Mouse (Mus musculus): ENCODE results near the gene Nufip2. TPM values are rescaled to one million over a fixed set of nuclear protein-coding genes. Genes with fewer than 3 reads are reported as not detected.
A peak's percentile ranks its signal among the peaks of the same experiment; 100 is the strongest.
"Not testable (repeated sequence)": the region's sequence is repeated elsewhere in the genome, so short reads cannot be mapped to it uniquely, and the experiment has no call there.

Nufip2 gene
- polyA plus RNA-seq, 1 experiment from 2014 or later: 9.2 TPM

GRCm38 (mm10) chr11:77665384-77665783 lies 20.6 kb upstream of the Nufip2 start:
- not testable (repeated sequence) for H3K9ac ChIP-seq (ENCODE audit: low read depth, low read length); H3K36me3 ChIP-seq (ENCODE audit: control insufficient read depth, insufficient read depth, low read length); H3K9me3 ChIP-seq (ENCODE audit: control insufficient read depth, low read length); H3K4me1 ChIP-seq (ENCODE audit: control insufficient read depth, insufficient read depth, low read length); H3K27me3 ChIP-seq (ENCODE audit: control insufficient read depth, insufficient read depth, low read length); H3K27ac ChIP-seq (ENCODE audit: low read depth, low read length); ATAC-seq (ENCODE audit: low FRiP score, low TSS enrichment); H3K4me3 ChIP-seq (ENCODE audit: low read length); H3K4me2 ChIP-seq (replicated peaks; ENCODE audit: low read depth, low read length)
- 76% methylated on average over 5 of the region's 5 CpGs for WGBS

GRCm38 (mm10) chr11:77666766-77667165 lies 19.2 kb upstream of the Nufip2 start:
- not testable (repeated sequence) for ATAC-seq (ENCODE audit: low FRiP score, low TSS enrichment); H3K4me3 ChIP-seq (ENCODE audit: low read length); H3K27me3 ChIP-seq (ENCODE audit: control insufficient read depth, insufficient read depth, low read length); H3K4me2 ChIP-seq (replicated peaks; ENCODE audit: low read depth, low read length); H3K9me3 ChIP-seq (ENCODE audit: control insufficient read depth, low read length); H3K27ac ChIP-seq (ENCODE audit: low read depth, low read length); H3K4me1 ChIP-seq (ENCODE audit: control insufficient read depth, insufficient read depth, low read length); H3K36me3 ChIP-seq (ENCODE audit: control insufficient read depth, insufficient read depth, low read length); H3K9ac ChIP-seq (ENCODE audit: low read depth, low read length)
- WGBS: 89% methylated on average over 8 of the region's 8 CpGs

- Histone ChIP-seq H3K27me3 (ENCODE audit: control insufficient read depth, insufficient read depth, low read length) (no peaks in the 10 kb centered on the region), H3K9ac (ENCODE audit: low read depth, low read length) (no peak overlapping the region), H3K4me2 (replicated peaks; ENCODE audit: low read depth, low read length) (no peak overlapping the region), H3K4me1 (ENCODE audit: control insufficient read depth, insufficient read depth, low read length) (no peaks in the 10 kb centered on the region), H3K36me3 (ENCODE audit: control insufficient read depth, insufficient read depth, low read length) (no peaks in the 10 kb centered on the region), H3K9me3 (ENCODE audit: control insufficient read depth, low read length) (peaks cover 5% of the 10 kb centered on the region), H3K27ac (ENCODE audit: low read depth, low read length) (no peak overlapping the region), H3K4me3 (ENCODE audit: low read length) (no peak overlapping the region)
- ATAC-seq (ENCODE audit: low FRiP score, low TSS enrichment): no peak
- 96% methylated on average over 2 of the region's 2 CpGs for WGBS
These were observed 13.2 kb upstream of the Nufip2 start for GRCm38 (mm10) chr11:77672746-77673145.

- no peaks in the 10 kb centered on the region for H3K4me1 ChIP-seq (ENCODE audit: control insufficient read depth, insufficient read depth, low read length)
- H3K27me3 ChIP-seq (ENCODE audit: control insufficient read depth, insufficient read depth, low read length): no peaks in the 10 kb centered on the region
- peaks cover 5% of the 10 kb centered on the region for H3K9me3 ChIP-seq (ENCODE audit: control insufficient read depth, low read length)
- no peak overlapping the region for H3K4me2 ChIP-seq (replicated peaks; ENCODE audit: low read depth, low read length)
- no peak overlapping the region for H3K27ac ChIP-seq (ENCODE audit: low read depth, low read length)
- no peak overlapping the region for H3K4me3 ChIP-seq (ENCODE audit: low read length)
- WGBS: 67% methylated on average over 4 of the region's 4 CpGs
- H3K9ac ChIP-seq (ENCODE audit: low read depth, low read length): no peak overlapping the region
- ATAC-seq (ENCODE audit: low FRiP score, low TSS enrichment): no peak
- H3K36me3 ChIP-seq (ENCODE audit: control insufficient read depth, insufficient read depth, low read length): no peaks in the 10 kb centered on the region
These were observed 12.4 kb upstream of the Nufip2 start for GRCm38 (mm10) chr11:77673428-77673991.

GRCm38 (mm10) chr11:77680018-77680417 lies 5.9 kb upstream of the Nufip2 start:
- WGBS: 34% methylated on average over 2 of the region's 2 CpGs
- H3K9ac ChIP-seq (ENCODE audit: low read depth, low read length): no peak overlapping the region
- no peaks in the 10 kb centered on the region for H3K4me1 ChIP-seq (ENCODE audit: control insufficient read depth, insufficient read depth, low read length)
- no peaks in the 10 kb centered on the region for H3K36me3 ChIP-seq (ENCODE audit: control insufficient read depth, insufficient read depth, low read length)
- ATAC-seq (ENCODE audit: low FRiP score, low TSS enrichment): no peak
- no peaks in the 10 kb centered on the region for H3K9me3 ChIP-seq (ENCODE audit: control insufficient read depth, low read length)
- no peak overlapping the region for H3K27ac ChIP-seq (ENCODE audit: low read depth, low read length)
- no peaks in the 10 kb centered on the region for H3K27me3 ChIP-seq (ENCODE audit: control insufficient read depth, insufficient read depth, low read length)
- no peak overlapping the region for H3K4me2 ChIP-seq (replicated peaks; ENCODE audit: low read depth, low read length)
- no peak overlapping the region for H3K4me3 ChIP-seq (ENCODE audit: low read length)

- no peaks in the 10 kb centered on the region for H3K27me3 ChIP-seq (ENCODE audit: control insufficient read depth, insufficient read depth, low read length)
- H3K4me1 ChIP-seq (ENCODE audit: control insufficient read depth, insufficient read depth, low read length): peaks cover 7% of the 10 kb centered on the region
- H3K36me3 ChIP-seq (ENCODE audit: control insufficient read depth, insufficient read depth, low read length): no peaks in the 10 kb centered on the region; the same call in 1 of the 2 replicates
- H3K9ac ChIP-seq (ENCODE audit: low read depth, low read length): no peak overlapping the region
- ATAC-seq (ENCODE audit: low FRiP score, low TSS enrichment): no peak
- WGBS: 70% methylated on average over 2 of the region's 2 CpGs
- no peaks in the 10 kb centered on the region for H3K9me3 ChIP-seq (ENCODE audit: control insufficient read depth, low read length)
- H3K4me3 ChIP-seq (ENCODE audit: low read length): no peak overlapping the region
- H3K4me2 ChIP-seq (replicated peaks; ENCODE audit: low read depth, low read length): peak overlapping the region; percentile 38
- H3K27ac ChIP-seq (ENCODE audit: low read depth, low read length): no peak overlapping the region
These were observed 1.1 kb upstream of the Nufip2 start for GRCm38 (mm10) chr11:77684896-77685295.

GRCm38 (mm10) chr11:77686346-77686840 lies 438 bp downstream of the Nufip2 start:
- peak; percentile 55 for ATAC-seq (ENCODE audit: low FRiP score, low TSS enrichment)
- peak overlapping the region; percentile 53 for H3K4me2 ChIP-seq (replicated peaks; ENCODE audit: low read depth, low read length)
- peak overlapping the region; percentile 99 for H3K4me3 ChIP-seq (ENCODE audit: low read length)
- peaks cover 7% of the 10 kb centered on the region for H3K4me1 ChIP-seq (ENCODE audit: control insufficient read depth, insufficient read depth, low read length)
- H3K9ac ChIP-seq (ENCODE audit: low read depth, low read length): peak overlapping the region; percentile 96
- H3K36me3 ChIP-seq (ENCODE audit: control insufficient read depth, insufficient read depth, low read length): peaks cover 11% of the 10 kb centered on the region
- no peaks in the 10 kb centered on the region for H3K9me3 ChIP-seq (ENCODE audit: control insufficient read depth, low read length)
- no peaks in the 10 kb centered on the region for H3K27me3 ChIP-seq (ENCODE audit: control insufficient read depth, insufficient read depth, low read length)
- 1% methylated on average over 29 of the region's 30 CpGs for WGBS
- H3K27ac ChIP-seq (ENCODE audit: low read depth, low read length): peak overlapping the region; percentile 97

- H3K9ac ChIP-seq (ENCODE audit: low read depth, low read length): peak overlapping the region; percentile 96
- peak overlapping the region; percentile 97 for H3K27ac ChIP-seq (ENCODE audit: low read depth, low read length)
- H3K27me3 ChIP-seq (ENCODE audit: control insufficient read depth, insufficient read depth, low read length): no peaks in the 10 kb centered on the region
- WGBS: under 1% methylated on average over 49 of the region's 76 CpGs
- H3K4me2 ChIP-seq (replicated peaks; ENCODE audit: low read depth, low read length): peak overlapping the region; percentile 53
- H3K4me1 ChIP-seq (ENCODE audit: control insufficient read depth, insufficient read depth, low read length): peaks cover 7% of the 10 kb centered on the region
- peak; percentile 29 for ATAC-seq (ENCODE audit: low FRiP score, low TSS enrichment)
- peak overlapping the region; percentile 99 for H3K4me3 ChIP-seq (ENCODE audit: low read length)
- H3K36me3 ChIP-seq (ENCODE audit: control insufficient read depth, insufficient read depth, low read length): peaks cover 17% of the 10 kb centered on the region
- no peaks in the 10 kb centered on the region for H3K9me3 ChIP-seq (ENCODE audit: control insufficient read depth, low read length)
These were observed 1.0 kb downstream of the Nufip2 start for GRCm38 (mm10) chr11:77686841-77687540.

- Histone ChIP-seq H3K4me3 (ENCODE audit: low read length) (peak overlapping the region; percentile 99), H3K9me3 (ENCODE audit: control insufficient read depth, low read length) (no peaks in the 10 kb centered on the region), H3K9ac (ENCODE audit: low read depth, low read length) (peak overlapping the region; percentile 96), H3K4me2 (replicated peaks; ENCODE audit: low read depth, low read length) (peak overlapping the region; percentile 53), H3K4me1 (ENCODE audit: control insufficient read depth, insufficient read depth, low read length) (peaks cover 7% of the 10 kb centered on the region), H3K36me3 (ENCODE audit: control insufficient read depth, insufficient read depth, low read length) (peaks cover 23% of the 10 kb centered on the region), H3K27ac (ENCODE audit: low read depth, low read length) (peak overlapping the region; percentile 97), H3K27me3 (ENCODE audit: control insufficient read depth, insufficient read depth, low read length) (no peaks in the 10 kb centered on the region)
- WGBS: under 1% methylated on average over 37 of the region's 40 CpGs
- no peak for ATAC-seq (ENCODE audit: low FRiP score, low TSS enrichment)
These were observed 1.7 kb downstream of the Nufip2 start for GRCm38 (mm10) chr11:77687541-77688131.

Data from kidney, embryonic 14.5 days (tissue).